Mouse (Mus musculus) embryo, embryonic 11 days (tissue): ENCODE results near the gene Bpifb1.
"Not testable (repeated sequence)": the region's sequence is repeated elsewhere in the genome, so short reads cannot be mapped to it uniquely, and the experiment has no call there.

Source experiments
- DNase-seq: peaks from one replicate; pipeline ENCODE4 v3.0.0-alpha.2; 2015

The Bpifb1 gene

DNA sequence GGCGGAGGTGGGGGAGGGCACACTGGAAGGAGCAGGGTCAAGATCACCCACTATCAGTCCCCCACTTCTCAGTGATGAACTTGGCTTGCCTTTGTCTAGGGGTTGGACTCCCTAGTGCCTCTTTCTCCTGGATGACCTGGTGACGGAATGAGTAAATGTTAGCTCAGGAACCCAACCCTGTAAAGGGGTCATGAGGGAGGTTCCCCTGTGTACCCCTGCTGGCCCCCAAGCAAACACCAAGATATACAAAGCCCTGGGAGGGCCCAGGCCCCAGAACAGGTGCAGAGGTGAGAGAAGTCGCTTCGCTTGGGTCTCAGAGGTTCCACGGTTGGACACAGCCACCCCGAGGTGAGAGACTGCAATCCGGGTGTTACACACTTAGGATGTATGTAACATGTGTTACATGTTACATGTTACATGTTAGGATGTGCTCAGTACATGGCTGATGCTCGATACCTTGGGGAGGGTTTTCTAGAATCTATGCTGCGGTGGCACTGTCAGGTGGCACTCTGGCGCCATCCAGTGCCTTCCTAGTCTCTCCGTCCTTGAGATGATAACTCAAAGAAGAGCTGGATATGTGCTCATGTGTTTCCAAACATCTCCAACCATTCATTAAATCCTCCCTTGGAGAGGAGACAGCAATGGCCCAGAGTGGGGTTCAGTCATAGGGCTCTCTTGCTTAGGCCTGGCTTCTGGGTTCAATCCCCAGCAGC is at the start of gene Bpifb1:
Gene Bpifb1 (plus strand): TSS at position 273 of the 713 bp plus-strand sequence.
- DNase-seq = no peak

DNA sequence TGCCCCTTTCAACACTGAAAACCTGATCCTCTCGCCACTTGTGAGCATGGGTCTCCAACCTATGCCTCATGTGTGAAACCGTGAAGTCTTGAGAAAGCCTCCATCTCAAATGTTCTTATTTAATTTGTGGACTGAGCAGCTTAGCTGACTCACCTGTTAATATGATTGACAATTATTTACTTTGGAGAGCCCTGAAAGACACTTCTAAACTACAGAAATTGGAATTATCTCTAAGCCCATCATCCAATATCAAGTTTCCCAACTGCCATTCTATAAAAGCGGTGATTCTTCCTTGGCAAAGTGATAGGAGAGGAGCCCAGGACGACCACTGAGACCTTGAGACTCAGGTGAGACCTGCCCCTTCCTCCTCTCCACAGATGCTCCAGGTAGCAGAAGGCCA is 48.0 kb upstream of the Bpifb1 start, which contains the start of gene Bpifa1:
Gene Bpifa1 (plus strand): TSS at position 301 of the 400 bp plus-strand sequence.
- no peak for DNase-seq

GRCm38 (mm10) chr2:154143735-154144134 is 46.9 kb upstream of the Bpifb1 start:
- no peak for DNase-seq

DNA sequence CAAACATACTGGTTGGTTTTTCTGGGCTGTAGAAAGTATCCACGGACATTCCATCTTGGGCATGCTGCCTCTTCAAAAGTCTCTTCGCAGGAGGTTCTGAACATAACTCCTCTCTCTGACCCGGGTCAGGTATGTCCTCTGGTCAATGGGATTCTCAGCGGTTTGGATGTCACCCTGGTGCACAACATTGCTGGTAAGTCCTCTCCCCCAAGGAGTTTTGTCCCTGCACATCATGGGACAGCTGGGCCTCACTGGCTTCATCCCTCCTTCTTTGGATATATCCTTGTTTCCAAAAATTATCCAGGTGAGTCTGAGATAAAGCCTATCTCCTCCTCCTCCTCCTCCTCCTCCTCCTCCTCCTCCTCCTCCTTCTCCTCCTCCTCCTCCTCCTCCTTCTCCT is 43.1 kb upstream of the Bpifb1 start:
- DNase-seq = no peak

DNA sequence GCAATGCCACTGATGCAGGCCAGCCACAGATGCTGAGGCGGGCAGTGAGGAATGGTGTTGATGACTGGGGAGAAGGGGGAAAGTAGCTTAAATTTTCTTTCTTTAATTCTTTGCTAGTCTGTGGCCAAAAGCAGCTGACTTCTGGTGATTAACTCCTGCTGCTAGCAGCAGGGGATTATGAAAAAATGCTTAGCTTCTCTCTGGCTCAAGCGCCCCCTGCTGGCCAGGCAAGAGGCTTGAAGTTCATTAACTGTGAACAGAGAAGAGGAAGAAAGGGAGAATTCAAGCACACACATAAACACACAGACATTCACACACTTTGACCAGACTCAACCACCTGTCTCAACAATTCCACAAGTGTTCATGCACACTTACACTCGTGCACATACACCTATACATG is 32.2 kb upstream of the Bpifb1 start:
- DNase-seq = peak; percentile 66

DNA sequence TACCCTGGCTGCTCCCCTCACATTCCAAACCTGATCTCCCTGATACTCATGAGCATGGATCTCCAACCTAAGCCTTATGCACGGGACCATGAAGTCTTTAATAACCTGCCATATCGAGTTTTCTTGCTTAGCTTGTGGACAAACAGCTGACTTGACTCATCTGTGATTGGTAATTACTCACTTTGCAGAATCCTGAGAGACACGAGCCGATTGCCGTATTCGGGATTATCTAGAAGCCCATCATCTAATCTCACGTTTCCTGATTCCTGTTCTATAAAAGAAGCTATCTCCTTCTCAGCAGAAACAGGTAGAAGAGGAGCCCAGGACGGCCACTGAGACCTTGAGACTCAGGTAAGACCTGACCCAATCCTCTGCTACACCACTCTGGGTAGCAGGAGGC is 28.3 kb upstream of the Bpifb1 start, which contains the start of gene Bpifa5:
Gene Bpifa5 (plus strand): TSS at position 301 of the 400 bp plus-strand sequence.
- no peak for DNase-seq

DNA sequence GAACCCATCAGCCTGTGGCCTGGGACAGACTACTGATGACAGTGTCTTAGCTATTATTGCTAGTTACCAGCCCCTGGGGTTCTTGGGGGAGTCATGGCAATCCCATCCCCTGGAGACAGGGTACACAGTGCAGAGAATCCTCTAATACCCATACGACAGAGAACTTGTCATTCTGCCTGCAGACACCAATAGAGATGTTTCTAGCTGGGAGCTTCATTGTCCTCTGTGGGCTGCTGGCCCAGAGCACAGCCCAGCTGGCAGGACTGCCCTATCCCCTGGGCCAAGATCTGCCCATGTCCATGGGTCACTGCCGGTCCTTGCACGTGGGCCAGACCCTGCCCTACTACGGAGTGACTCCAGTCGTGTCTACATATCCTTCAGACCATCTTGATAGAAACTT is 27.3 kb upstream of the Bpifb1 start:
- no peak for DNase-seq

- DNase-seq = no peak
Observed at GRCm38 (mm10) chr2:154169172-154169571, 21.4 kb upstream of the Bpifb1 start.

- DNase-seq = no peak
Observed at GRCm38 (mm10) chr2:154171621-154172020, 19.0 kb upstream of the Bpifb1 start.

DNA sequence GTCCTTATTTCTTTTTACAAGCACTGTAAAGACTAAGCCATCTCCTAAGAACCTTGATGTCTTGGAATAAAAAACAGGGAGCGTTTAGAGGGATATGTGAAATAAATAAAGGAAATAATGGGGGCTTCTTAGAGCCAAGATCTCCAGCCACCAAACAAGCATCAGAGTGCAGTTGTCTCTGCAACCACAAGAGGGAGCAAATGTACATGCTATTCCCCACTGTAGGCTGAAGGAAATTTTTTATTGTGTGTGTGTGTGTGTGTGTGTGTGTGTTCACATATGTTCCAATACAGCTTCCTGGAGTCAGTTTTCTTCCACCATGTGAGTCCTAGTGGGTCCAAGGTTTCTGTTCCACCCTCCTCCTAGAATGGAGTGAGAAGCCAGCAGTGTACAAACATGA is 17.3 kb upstream of the Bpifb1 start:
- DNase-seq = peak; percentile 59

DNA sequence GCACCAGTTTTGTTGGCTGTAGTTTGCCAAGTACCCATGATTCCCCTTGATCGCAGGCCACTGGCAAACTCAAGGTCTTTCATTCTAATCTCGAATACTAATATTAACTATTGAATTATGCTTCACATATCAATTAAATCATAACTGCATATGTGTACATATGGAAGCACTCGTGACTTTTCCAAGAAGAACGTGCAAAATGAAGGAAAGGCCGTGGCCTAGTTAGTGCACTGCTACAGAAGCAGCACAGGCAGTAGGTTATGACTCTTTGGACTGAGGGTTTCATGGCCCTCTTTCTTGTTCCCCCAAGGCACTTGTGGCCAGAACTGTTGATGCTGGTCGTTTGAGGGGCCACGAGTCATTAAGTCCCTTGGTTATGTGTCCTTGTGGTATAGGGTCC is 8.7 kb upstream of the Bpifb1 start:
- not testable (repeated sequence) for DNase-seq

GRCm38 (mm10) chr2:154183061-154183460 is 7.6 kb upstream of the Bpifb1 start:
- not testable (repeated sequence) for DNase-seq

GRCm38 (mm10) chr2:154185319-154185718 is 5.3 kb upstream of the Bpifb1 start:
- no peak for DNase-seq

DNA sequence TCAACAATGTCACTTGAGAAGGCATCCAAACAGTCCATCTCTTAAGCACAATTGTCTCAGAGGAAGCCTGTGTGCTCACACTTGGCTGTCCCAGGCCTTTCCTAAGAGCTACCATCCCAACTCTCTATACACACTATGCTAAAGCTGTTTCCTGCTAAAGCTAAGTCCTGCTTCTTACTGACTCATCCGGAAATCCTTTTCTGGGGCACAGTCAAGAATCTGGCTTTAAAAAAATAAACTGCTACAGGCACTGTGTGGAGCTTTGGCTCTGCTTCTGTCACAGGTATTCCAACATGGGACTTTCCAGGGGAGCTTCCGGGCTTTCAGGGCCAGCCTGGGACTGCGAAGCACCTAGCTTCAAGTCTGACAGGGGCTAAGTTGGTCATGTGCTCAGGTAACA is 4.9 kb upstream of the Bpifb1 start:
- DNase-seq = no peak

GRCm38 (mm10) chr2:154187468-154187867 is 3.1 kb upstream of the Bpifb1 start:
- DNase-seq = peak; percentile 31

GRCm38 (mm10) chr2:154189877-154190434 is 662 bp upstream of the Bpifb1 start:
- no peak for DNase-seq

DNA sequence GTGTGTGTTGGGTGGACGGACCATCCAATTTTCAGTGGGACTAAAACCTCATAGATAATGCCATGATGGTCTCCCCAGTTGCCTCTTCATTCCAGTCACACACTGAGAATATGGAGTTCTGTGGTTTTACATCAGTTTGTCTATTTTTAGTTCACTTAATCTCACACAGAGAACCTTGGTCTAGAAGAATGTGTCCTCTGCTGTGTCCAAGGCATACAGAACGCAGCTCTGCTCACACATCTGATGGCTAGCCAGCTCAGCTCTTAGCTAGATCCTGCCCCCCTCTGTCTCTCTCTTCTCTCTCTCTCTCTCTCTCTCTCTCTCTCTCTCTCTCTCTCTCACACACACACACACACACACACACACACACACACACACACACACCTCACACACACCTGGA is 1.5 kb downstream of the Bpifb1 start:
- no peak for DNase-seq

DNA sequence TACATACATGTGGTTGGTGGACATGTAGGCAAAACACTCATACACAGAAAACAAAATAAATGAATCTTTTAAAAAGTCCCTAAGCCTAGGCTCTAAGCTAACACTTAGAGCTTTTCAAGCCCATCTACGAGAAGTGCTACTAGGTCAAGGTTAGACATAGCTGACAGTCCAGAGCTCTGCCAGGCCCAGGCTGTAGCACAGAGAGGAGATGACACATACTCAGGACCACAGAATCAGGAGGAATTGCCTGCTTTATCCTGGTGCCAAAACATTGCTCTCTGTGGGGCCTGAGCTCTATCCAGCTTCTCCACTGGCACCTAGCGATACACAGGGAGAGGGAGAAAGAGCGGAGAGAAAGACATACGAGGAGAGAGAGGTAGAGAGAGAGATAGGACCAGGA is 2.5 kb downstream of the Bpifb1 start:
- DNase-seq = no peak

GRCm38 (mm10) chr2:154193994-154194504 is 3.4 kb downstream of the Bpifb1 start:
- no peak for DNase-seq

DNA sequence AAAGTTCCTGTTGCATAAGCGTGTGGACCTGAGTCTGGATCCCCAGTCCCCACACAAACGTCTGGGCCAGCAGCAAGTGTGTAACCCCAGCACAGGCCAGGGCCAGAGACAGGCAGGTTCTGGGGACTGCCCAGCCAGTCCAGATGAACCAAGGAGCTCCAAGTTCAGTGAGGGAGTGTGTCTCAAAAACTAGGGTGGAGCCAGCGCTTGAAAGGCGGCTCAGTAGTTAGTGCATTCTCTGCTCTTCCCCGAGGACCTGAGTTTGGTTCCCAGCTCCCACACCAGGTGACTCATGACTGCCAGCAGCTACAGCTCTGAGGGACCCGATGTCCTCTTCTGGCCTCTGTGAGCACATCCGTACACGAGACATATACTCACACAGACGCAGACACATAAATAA is 6.4 kb downstream of the Bpifb1 start:
- no peak for DNase-seq

- DNase-seq = no peak
Observed at GRCm38 (mm10) chr2:154204630-154205029, 14.0 kb downstream of the Bpifb1 start.

DNA sequence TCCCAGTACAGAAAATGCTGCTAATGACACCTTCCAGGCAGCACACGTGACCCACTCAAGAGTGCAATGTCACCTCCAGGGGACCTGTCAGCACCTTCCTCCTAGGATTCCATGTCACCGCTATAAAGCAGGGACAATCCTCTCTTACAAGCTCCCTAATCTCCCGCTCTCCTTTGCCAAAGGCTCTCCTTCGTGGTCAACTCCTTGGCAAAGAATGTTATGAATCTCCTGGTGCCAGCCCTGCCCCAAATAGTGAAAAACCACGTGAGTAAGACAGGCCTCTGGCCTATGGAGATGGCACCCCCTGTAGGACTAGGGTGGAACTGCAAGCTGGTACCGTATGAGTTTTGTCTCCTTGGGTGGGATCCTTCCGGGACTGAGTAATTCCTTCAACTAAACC is 16.3 kb downstream of the Bpifb1 start:
- DNase-seq = peak; percentile 19

GRCm38 (mm10) chr2:154209112-154209511 is 18.5 kb downstream of the Bpifb1 start:
- peak; percentile 52 for DNase-seq

GRCm38 (mm10) chr2:154211121-154211520 is 20.5 kb downstream of the Bpifb1 start:
- DNase-seq = no peak
